Mouse (Mus musculus) spleen, adult 2 months (tissue): ENCODE measurements around the gene Ccdc87.

Experiments used
- CTCF ChIP-seq: fragments of 200-500 bp; IDR thresholded peaks from 2 replicates; pipeline ENCODE4 v1.5.1; 2011; ENCODE audit warnings: mild to moderate bottlenecking, inconsistent platforms; ENCODE audit not compliant: insufficient read depth, insufficient read length, insufficient replicate concordance; ENCODE audit errors: extremely low read depth
- POLR2A ChIP-seq: fragments of 200-500 bp; IDR thresholded peaks from 2 replicates; pipeline ENCODE4 v1.6.1; 2011; ENCODE audit warnings: low read depth, low read length, inconsistent platforms

DNA sequence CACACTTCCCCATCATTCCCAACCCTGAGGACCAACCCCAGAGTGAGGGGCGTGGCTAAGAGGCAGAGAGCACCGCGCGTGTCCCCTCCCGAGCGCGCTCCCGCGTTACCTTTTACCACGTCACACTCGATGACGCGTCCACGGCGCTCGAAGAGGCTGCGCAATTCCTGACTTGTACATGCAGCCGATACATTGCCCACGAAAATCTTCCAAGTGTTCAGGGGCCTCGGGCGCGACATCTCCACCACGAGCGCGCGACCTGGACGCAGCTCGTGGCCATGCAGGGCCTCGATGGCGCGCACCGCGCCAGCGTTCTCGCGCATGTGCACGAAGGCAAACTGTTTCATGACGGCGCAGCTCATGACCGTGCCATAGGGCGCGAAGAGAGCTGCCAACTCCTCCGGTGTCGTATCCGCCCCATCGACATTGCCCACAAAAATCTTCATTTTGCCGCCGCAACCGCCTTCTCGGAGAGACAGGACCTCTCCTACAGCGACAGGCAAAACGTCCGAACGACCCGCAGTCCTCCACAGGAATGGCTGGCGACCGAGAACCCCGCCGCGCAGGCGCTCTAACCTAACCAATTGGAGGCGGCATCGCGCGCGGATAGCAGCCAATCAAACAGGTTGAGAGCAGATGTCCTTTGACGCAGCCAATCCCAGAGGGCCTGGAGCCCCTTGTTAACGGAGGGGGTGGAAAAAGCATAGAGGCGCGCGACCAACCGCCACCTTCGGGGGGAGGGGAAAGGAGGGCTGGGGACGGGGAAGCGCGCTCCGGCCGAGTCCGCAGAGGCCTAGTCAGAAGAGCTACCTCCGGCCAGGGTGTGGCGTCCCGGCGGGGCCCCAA lies 27.9 kb upstream of the Ccdc87 start, which contains the start of the genes Gm21992 and Rbm14:
- TF ChIP-seq CTCF (no peak), POLR2A (peak; percentile 91)
